Mouse (Mus musculus): ENCODE measurements at regions not wholly inside any gene's neighbourhood (a gene's known extent, or its start where the extent isn't known, plus 50 kb on each side); places are given as distances from the start of the nearest gene placed in this dataset.

- TF ChIP-seq FLI1 (IDR thresholded peaks at IDR 0.05; ENCODE audit: low read length) (no peak), GATA1 (IDR thresholded peaks at IDR 0.05; ENCODE audit: borderline replicate concordance, low read length) (no peak)
Measured at GRCm38 (mm10) chr11:114194055-114194706, 127.3 kb upstream of the Sdk2 start.
